Mouse (Mus musculus): Measurements from ENCODE around the gene Stx7. TPM values are rescaled to one million over a fixed set of nuclear protein-coding genes. Genes with fewer than 3 reads are reported as not detected.
A peak's percentile ranks its signal among the peaks of the same experiment; 100 is the strongest.

The Stx7 gene
- polyA plus RNA-seq, 1 experiment from 2014 or later = 171 TPM

GRCm38 (mm10) chr10:24224591-24224990 lies 75.5 kb downstream of the Stx7 start:
- Histone ChIP-seq H3K36me3 (no peaks in the 10 kb centered on the region), H3K27ac (no peak overlapping the region), H3K4me1 (peaks cover 17% of the 10 kb centered on the region), H3K27me3 (replicated peaks) (peaks cover 38% of the 10 kb centered on the region), H3K4me3 (0 out of 2 replicates have a peak overlapping the region, but pooled peaks have one; percentile 2), H3K9ac (no peak overlapping the region), H3K9me3 (no peaks in the 10 kb centered on the region), H3K4me2 (replicated peaks) (peak overlapping the region; percentile 93)
- WGBS = 17% methylated on average over 8 of the region's 8 CpGs
- no peak for ATAC-seq (ENCODE audit: low FRiP score, low read depth)

DNA sequence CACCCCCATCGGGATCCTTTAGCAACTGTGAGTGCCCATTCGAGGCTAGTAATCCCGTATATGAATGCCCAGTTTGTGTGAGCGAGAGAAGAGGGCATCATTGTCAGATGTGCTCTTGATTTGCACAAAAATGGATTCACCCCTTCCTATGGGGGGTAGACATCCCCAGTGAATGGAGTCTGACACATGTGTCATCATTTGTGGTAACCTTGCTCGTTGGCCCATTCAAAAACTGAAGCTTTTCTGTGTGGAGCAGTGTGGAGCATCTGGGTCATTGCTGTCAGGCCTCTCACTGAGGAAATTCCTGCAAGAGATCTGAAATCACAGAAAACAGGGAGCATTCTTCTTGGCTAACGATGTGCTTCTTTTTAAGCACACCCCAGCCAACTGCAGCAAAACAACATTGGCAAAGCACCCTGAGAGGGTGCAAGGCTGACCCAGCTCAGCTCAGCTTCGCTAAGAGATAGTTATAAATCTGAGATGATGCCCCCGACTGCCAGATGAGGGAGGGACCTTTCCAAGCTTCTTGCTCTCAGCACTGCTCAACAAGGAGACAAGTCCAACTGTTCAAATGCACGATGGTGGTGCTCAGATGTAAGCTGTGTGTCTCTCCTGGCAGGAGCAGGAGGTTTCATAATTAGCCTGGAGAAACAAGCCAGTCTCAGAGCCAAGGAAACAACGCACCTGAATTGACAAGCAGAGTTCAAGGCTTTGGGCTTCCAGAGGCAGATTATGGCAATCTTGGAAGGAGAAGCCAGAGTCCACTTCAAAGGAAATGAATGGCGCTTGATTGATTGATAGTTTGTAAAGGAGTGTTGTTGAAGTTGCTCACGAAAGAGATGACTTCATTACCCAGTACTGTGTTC lies 79.4 kb downstream of the Stx7 start:
- no peak overlapping the region for H3K27ac ChIP-seq
- no peak overlapping the region for H3K9ac ChIP-seq
- H3K4me1 ChIP-seq = peaks cover 11% of the 10 kb centered on the region
- WGBS = 38% methylated on average over 12 of the region's 12 CpGs
- no peaks in the 10 kb centered on the region for H3K9me3 ChIP-seq
- H3K36me3 ChIP-seq = no peaks in the 10 kb centered on the region
- 0 out of 2 replicates have a peak, but pooled peaks have one; percentile 33 for ATAC-seq (ENCODE audit: low FRiP score, low read depth)
- H3K4me2 ChIP-seq (replicated peaks) = no peak overlapping the region
- peaks cover 16% of the 10 kb centered on the region for H3K27me3 ChIP-seq (replicated peaks)
- H3K4me3 ChIP-seq = no peak overlapping the region

GRCm38 (mm10) chr10:24232281-24232680 lies 83.2 kb downstream of the Stx7 start:
- 75% methylated on average over 4 of the region's 4 CpGs for WGBS
- no peak overlapping the region for H3K4me2 ChIP-seq (replicated peaks)
- H3K4me3 ChIP-seq = no peak overlapping the region
- no peak overlapping the region for H3K9ac ChIP-seq
- peaks cover 15% of the 10 kb centered on the region; the same call in 1 of the 2 replicates for H3K4me1 ChIP-seq
- ATAC-seq (ENCODE audit: low FRiP score, low read depth) = no peak
- H3K27me3 ChIP-seq (replicated peaks) = no peaks in the 10 kb centered on the region; the same call in 1 of the 2 replicates
- no peaks in the 10 kb centered on the region for H3K36me3 ChIP-seq
- no peaks in the 10 kb centered on the region for H3K9me3 ChIP-seq
- H3K27ac ChIP-seq = no peak overlapping the region

DNA sequence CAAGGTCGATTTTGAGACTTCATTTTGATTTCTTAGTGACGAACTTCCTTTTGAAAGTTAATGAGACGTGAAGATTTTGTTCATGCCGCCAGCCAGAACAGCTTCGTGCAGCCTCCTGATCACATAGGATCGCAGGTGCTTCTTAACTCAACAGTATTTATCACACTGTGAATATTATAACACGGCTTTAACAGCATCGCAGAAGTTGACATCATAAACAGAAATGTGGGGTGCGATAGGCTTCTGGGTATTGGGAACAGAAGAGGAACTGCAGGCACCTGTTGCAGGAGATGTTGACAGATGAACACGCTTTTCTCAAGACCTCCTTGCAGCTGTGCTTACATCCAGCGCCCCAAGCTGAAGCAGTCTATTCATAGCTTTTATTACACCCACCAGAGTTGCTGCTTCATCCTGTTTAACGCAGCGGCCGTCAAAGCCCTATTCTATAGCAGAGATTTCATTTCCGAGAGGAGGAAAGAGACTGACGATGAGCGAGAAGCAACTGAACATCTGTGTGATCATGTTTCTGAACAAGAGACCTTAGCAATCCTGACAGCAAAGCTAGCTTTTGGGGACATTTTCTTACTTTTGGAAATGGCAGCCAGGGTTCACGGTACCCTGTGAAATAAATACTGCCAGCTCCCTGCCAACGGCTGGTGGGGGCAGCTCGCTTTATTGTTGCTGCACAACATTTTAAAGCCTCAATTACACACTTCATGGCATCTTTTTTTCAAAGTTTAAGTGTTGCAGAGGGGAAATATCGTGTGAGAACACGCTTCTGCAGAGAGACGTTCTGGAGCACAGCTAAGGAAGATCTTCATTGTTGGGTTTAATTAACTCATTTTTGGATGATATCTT lies 86.6 kb downstream of the Stx7 start:
- no peak overlapping the region for H3K27ac ChIP-seq
- 29% methylated on average over 23 of the region's 23 CpGs for WGBS
- peak overlapping the region; percentile 47 for H3K4me2 ChIP-seq (replicated peaks)
- H3K9ac ChIP-seq = no peak overlapping the region
- H3K27me3 ChIP-seq (replicated peaks) = no peaks in the 10 kb centered on the region; the same call in 1 of the 2 replicates
- ATAC-seq (ENCODE audit: low FRiP score, low read depth) = peak; percentile 66
- H3K4me3 ChIP-seq = no peak overlapping the region
- peaks cover 8% of the 10 kb centered on the region; the same call in 1 of the 2 replicates for H3K4me1 ChIP-seq
- no peaks in the 10 kb centered on the region for H3K36me3 ChIP-seq
- H3K9me3 ChIP-seq = no peaks in the 10 kb centered on the region

Other genes starting within 250 kb of the Stx7 start
- not detected in 2 replicates for gene Taar1, start 228.9 kb upstream of the Stx7 start, polyA plus RNA-seq (2016; fragmentation: Nextera tagmentation; extraction: Ambion mirVana)
- gene Taar2, start 210.7 kb upstream of the Stx7 start, polyA plus RNA-seq (2016; fragmentation: Nextera tagmentation; extraction: Ambion mirVana) = not detected in 2 replicates
- not detected in 2 replicates for gene Taar3, start 199.7 kb upstream of the Stx7 start, polyA plus RNA-seq (2016; fragmentation: Nextera tagmentation; extraction: Ambion mirVana)
- gene Taar4, start 188.8 kb upstream of the Stx7 start, polyA plus RNA-seq (2016; fragmentation: Nextera tagmentation; extraction: Ambion mirVana) = not detected in 2 replicates
- not detected in 2 replicates for gene Taar5, start 178.6 kb upstream of the Stx7 start, polyA plus RNA-seq (2016; fragmentation: Nextera tagmentation; extraction: Ambion mirVana)
- not detected in 2 replicates for gene Taar6, start 163.7 kb upstream of the Stx7 start, polyA plus RNA-seq (2016; fragmentation: Nextera tagmentation; extraction: Ambion mirVana)
- not detected in 2 replicates for gene Taar7a, start 155.8 kb upstream of the Stx7 start, polyA plus RNA-seq (2016; fragmentation: Nextera tagmentation; extraction: Ambion mirVana)
- gene Taar7b, start 149.4 kb upstream of the Stx7 start, polyA plus RNA-seq (2016; fragmentation: Nextera tagmentation; extraction: Ambion mirVana) = not detected in 2 replicates
- gene Taar7d, start 122.1 kb upstream of the Stx7 start, polyA plus RNA-seq (2016; fragmentation: Nextera tagmentation; extraction: Ambion mirVana) = not detected in 2 replicates
- gene Taar7e, start 111.7 kb upstream of the Stx7 start, polyA plus RNA-seq (2016; fragmentation: Nextera tagmentation; extraction: Ambion mirVana) = not detected in 2 replicates
- gene Taar7f, start 99.8 kb upstream of the Stx7 start, polyA plus RNA-seq (2016; fragmentation: Nextera tagmentation; extraction: Ambion mirVana) = not detected in 2 replicates
- not detected in 2 replicates for gene Taar8a, start 72.8 kb upstream of the Stx7 start, polyA plus RNA-seq (2016; fragmentation: Nextera tagmentation; extraction: Ambion mirVana)
- not detected in 2 replicates for gene Taar8b, start 57.0 kb upstream of the Stx7 start, polyA plus RNA-seq (2016; fragmentation: Nextera tagmentation; extraction: Ambion mirVana)
- not detected in 2 replicates for gene Taar8c, start 47.4 kb upstream of the Stx7 start, polyA plus RNA-seq (2016; fragmentation: Nextera tagmentation; extraction: Ambion mirVana)
- gene Taar9, start 39.8 kb upstream of the Stx7 start, polyA plus RNA-seq (2016; fragmentation: Nextera tagmentation; extraction: Ambion mirVana) = not detected in 2 replicates
- gene Moxd1, start 74.2 kb downstream of the Stx7 start, polyA plus RNA-seq (2016; fragmentation: Nextera tagmentation; extraction: Ambion mirVana) = 32.6 and 39.2 TPM in 2 replicates